8 mouse cellular contexts compared by ENCODE assay signal in genomic region chr11:109330706-109331393, GRCm38 (mm10). TPM values are rescaled to one million over a fixed set of nuclear protein-coding genes. Genes with fewer than 3 reads are reported as not detected.
A peak's percentile ranks its signal among the peaks of the same experiment; 100 is the strongest.
DNase-seq lines count a peak whose midpoint lies in the region; ATAC-seq and TF ChIP-seq lines count a peak whose summit lies in the region.

No protein-coding gene starts in this region.

- DNase-seq in layer of hippocampus, adult 2 months (ENCODE audit: low spot score in 2 of 2) = no peak
- no peak for DNase-seq in layer of hippocampus, adult 8-10 months (ENCODE audit: low spot score in 2 of 2)
- DNase-seq in frontal cortex, postnatal 10 days (ENCODE audit: low spot score in 2 of 2) = no peak
- no peak for DNase-seq in left cerebral cortex, postnatal 4 days
- DNase-seq in lung, adult 18-20 months = no peak

- H3K4me3 ChIP-seq in layer of hippocampus, adult 2 months = peak overlapping the region; percentile 32; the same call in 1 of the 2 replicates
- H3K4me3 ChIP-seq in erythroblast, embryonic 14.5 days (replicated peaks) = peak overlapping the region; percentile 62
- peak overlapping the region; percentile 25 for H3K4me3 ChIP-seq in limb, embryonic 12.5 days (replicated peaks)
- peak overlapping the region; percentile 21 for H3K4me3 ChIP-seq in neural tube, embryonic 15.5 days (replicated peaks)

- peak overlapping the region; percentile 57 for H3K4me2 ChIP-seq in limb, embryonic 12.5 days
- peak overlapping the region; percentile 52 for H3K4me2 ChIP-seq in neural tube, embryonic 15.5 days

- no peaks in the 10 kb centered on the region for H3K36me3 ChIP-seq in erythroblast, embryonic 14.5 days (ENCODE audit: control insufficient read depth)
- H3K36me3 ChIP-seq in limb, embryonic 12.5 days = no peaks in the 10 kb centered on the region
- H3K36me3 ChIP-seq in neural tube, embryonic 15.5 days = no peaks in the 10 kb centered on the region

- no peaks in the 10 kb centered on the region for H3K27me3 ChIP-seq in erythroblast, embryonic 14.5 days (ENCODE audit: control insufficient read depth)
- H3K27me3 ChIP-seq in limb, embryonic 12.5 days = no peaks in the 10 kb centered on the region
- no peaks in the 10 kb centered on the region for H3K27me3 ChIP-seq in neural tube, embryonic 15.5 days (replicated peaks)

- no peaks in the 10 kb centered on the region for H3K9me3 ChIP-seq in erythroblast, embryonic 14.5 days (ENCODE audit: control insufficient read depth, low read length)
- no peaks in the 10 kb centered on the region for H3K9me3 ChIP-seq in limb, embryonic 12.5 days
- H3K9me3 ChIP-seq in neural tube, embryonic 15.5 days (replicated peaks) = no peaks in the 10 kb centered on the region

- ATAC-seq in limb, embryonic 12.5 days (ENCODE audit: insufficient number of reproducible peaks, insufficient read depth, low FRiP score, low TSS enrichment, low read depth) = peak; percentile 39; the same call in 1 of the 2 replicates
- ATAC-seq in neural tube, embryonic 15.5 days (ENCODE audit: low FRiP score) = 0 out of 2 replicates have a peak, but pooled peaks have one; percentile 18

- intact Hi-C loops in left cerebral cortex, postnatal 4 days (cut with DNase I) = no loop called here

- no peak overlapping the region for H3K27ac ChIP-seq in layer of hippocampus, adult 2 months
- H3K27ac ChIP-seq in limb, embryonic 12.5 days = no peak overlapping the region
- no peak overlapping the region for H3K27ac ChIP-seq in neural tube, embryonic 15.5 days (replicated peaks)

- H3K9ac ChIP-seq in limb, embryonic 12.5 days (replicated peaks) = no peak overlapping the region
- no peak overlapping the region for H3K9ac ChIP-seq in neural tube, embryonic 15.5 days (replicated peaks)

- 35% methylated on average over 17 of the region's 17 CpGs for WGBS in limb, embryonic 12.5 days
- WGBS in neural tube, embryonic 15.5 days = 37% methylated on average over 17 of the region's 17 CpGs

- peaks cover 13% of the 10 kb centered on the region for H3K4me1 ChIP-seq in erythroblast, embryonic 14.5 days (ENCODE audit: control insufficient read depth)
- peaks cover 21% of the 10 kb centered on the region for H3K4me1 ChIP-seq in limb, embryonic 12.5 days (replicated peaks)
- H3K4me1 ChIP-seq in neural tube, embryonic 15.5 days = peaks cover 29% of the 10 kb centered on the region

- no peak for TF ChIP-seq CTCF in layer of hippocampus, adult 2 months (conservative IDR thresholded peaks at IDR 0.05)

RNA-seq across cellular contexts. Expression of gene Gna13, which starts 31.8 kb away (rescaled TPM):
- total RNA-seq in layer of hippocampus, adult 2 months (2021) = 10 to 100 TPM; 55.5 to 60.9 TPM
- total RNA-seq in layer of hippocampus, adult 8-10 months (2022) = 10 to 100 TPM; 56.4 to 69.6 (median 63.0) TPM
- 4.0 TPM in 2 replicates for polyA plus RNA-seq in erythroblast, embryonic 14.5 days (2012)
- polyA plus RNA-seq in limb, embryonic 12.5 days (2016; fragmentation: Nextera tagmentation; extraction: Ambion mirVana) = 20.3 and 22.2 TPM in 2 replicates
- 16.8 and 20.2 TPM in 2 replicates for polyA plus RNA-seq in neural tube, embryonic 15.5 days (2015; fragmentation: Nextera tagmentation; extraction: Ambion mirVana)
- 10 to 100 TPM; 48.8 to 50.5 TPM for total RNA-seq in left cerebral cortex, postnatal 4 days (2021)

RNA-seq across cellular contexts. Expression of gene Rgs9, which starts 32.9 kb away (rescaled TPM):
- total RNA-seq in layer of hippocampus, adult 2 months (2021) = 10 to 100 TPM; 15.1 to 16.2 TPM
- total RNA-seq in layer of hippocampus, adult 8-10 months (2022) = 10 to 100 TPM; 12.2 to 16.5 (median 14.7) TPM
- polyA plus RNA-seq in erythroblast, embryonic 14.5 days (2012) = not detected in 2 replicates
- 4.1 and 5.7 TPM in 2 replicates for polyA plus RNA-seq in limb, embryonic 12.5 days (2016; fragmentation: Nextera tagmentation; extraction: Ambion mirVana)
- 12.3 and 12.6 TPM in 2 replicates for polyA plus RNA-seq in neural tube, embryonic 15.5 days (2015; fragmentation: Nextera tagmentation; extraction: Ambion mirVana)
- 10 to 100 TPM; 37.0 to 37.7 TPM for total RNA-seq in left cerebral cortex, postnatal 4 days (2021)
